Mouse (Mus musculus): ENCODE results near the gene Casc3.

The Casc3 gene

GRCm38 (mm10) chr11:98772667-98773171, 32.0 kb upstream of the Casc3 start:
- in situ Hi-C loops (cut with MboI, MseI) = loop anchor here in 1 of 2 experiments (10.0 kb wide), 2 partner anchors 298 to 332 kb away; no protein-coding TSS in a partner anchor

GRCm38 (mm10) chr11:98773635-98774295, 30.9 kb upstream of the Casc3 start:
- in situ Hi-C loops (cut with MboI, MseI) = loop anchor here in 1 of 2 experiments (10.0 kb wide), 2 partner anchors 299 to 331 kb away; no protein-coding TSS in a partner anchor

GRCm38 (mm10) chr11:98774582-98775347, 29.9 kb upstream of the Casc3 start, which contains the start of gene Nr1d1:
Gene Nr1d1, minus strand, starts transcription at chr11:98775333.
- in situ Hi-C loops (cut with MboI, MseI) = loop anchor here (5.0 to 25.0 kb wide), 4 partner anchors 300 to 1637 kb away; no protein-coding TSS in a partner anchor

GRCm38 (mm10) chr11:98775348-98776051, 29.2 kb upstream of the Casc3 start:
- in situ Hi-C loops (cut with MboI, MseI) = loop anchor here (5.0 to 25.0 kb wide), 4 partner anchors 301 to 1638 kb away; no protein-coding TSS in a partner anchor

GRCm38 (mm10) chr11:98776052-98776764, 28.5 kb upstream of the Casc3 start:
- in situ Hi-C loops (cut with MboI, MseI) = loop anchor here (5.0 to 25.0 kb wide), 4 partner anchors 301 to 1639 kb away; no protein-coding TSS in a partner anchor

GRCm38 (mm10) chr11:98776843-98777590, 27.7 kb upstream of the Casc3 start:
- in situ Hi-C loops (cut with MboI, MseI) = loop anchor here (5.0 to 25.0 kb wide), 4 partner anchors 302 to 1640 kb away; no protein-coding TSS in a partner anchor

GRCm38 (mm10) chr11:98777888-98778287, 26.8 kb upstream of the Casc3 start:
- in situ Hi-C loops (cut with MboI, MseI) = loop anchor here (5.0 to 25.0 kb wide), 4 partner anchors 303 to 1641 kb away; no protein-coding TSS in a partner anchor

GRCm38 (mm10) chr11:98781851-98782512, 22.7 kb upstream of the Casc3 start:
- in situ Hi-C loops (cut with MboI, MseI) = loop anchor here (10.0 to 25.0 kb wide), 2 partner anchors 47 to 1645 kb away; no protein-coding TSS in a partner anchor

- in situ Hi-C loops (cut with MboI, MseI) = loop anchor here (10.0 to 25.0 kb wide), 2 partner anchors 48 to 1645 kb away; no protein-coding TSS in a partner anchor
Observed at GRCm38 (mm10) chr11:98782651-98783235, 22.0 kb upstream of the Casc3 start.

GRCm38 (mm10) chr11:98783236-98783696, 21.4 kb upstream of the Casc3 start:
- in situ Hi-C loops (cut with MboI, MseI) = loop anchor here (10.0 to 25.0 kb wide), 2 partner anchors 48 to 1646 kb away; no protein-coding TSS in a partner anchor

- in situ Hi-C loops (cut with MboI, MseI) = loop anchor here (10.0 to 25.0 kb wide), 2 partner anchors 49 to 1647 kb away; no protein-coding TSS in a partner anchor
Observed at GRCm38 (mm10) chr11:98784139-98784538, 20.6 kb upstream of the Casc3 start.

GRCm38 (mm10) chr11:98785214-98785613, 19.5 kb upstream of the Casc3 start:
- in situ Hi-C loops (cut with MboI, MseI) = loop anchor here (5.0 to 25.0 kb wide), 5 partner anchors 43 to 1648 kb away; partner anchors contain the start of genes Csf3 (in 1 of the 2) and Thra (in 1 of the 2)

GRCm38 (mm10) chr11:98785772-98786281, 18.9 kb upstream of the Casc3 start:
- in situ Hi-C loops (cut with MboI, MseI) = loop anchor here (5.0 to 25.0 kb wide), 5 partner anchors 44 to 1649 kb away; partner anchors contain the start of genes Csf3 (in 1 of the 2) and Thra (in 1 of the 2)

- in situ Hi-C loops (cut with MboI, MseI) = loop anchor here (5.0 to 25.0 kb wide), 5 partner anchors 44 to 1649 kb away; partner anchors contain the start of genes Csf3 (in 1 of the 2) and Thra (in 1 of the 2)
Observed at GRCm38 (mm10) chr11:98786359-98787214, 18.1 kb upstream of the Casc3 start.

GRCm38 (mm10) chr11:98787229-98787628, 17.5 kb upstream of the Casc3 start:
- in situ Hi-C loops (cut with MboI, MseI) = loop anchor here (5.0 to 25.0 kb wide), 5 partner anchors 45 to 1650 kb away; partner anchors contain the start of genes Csf3 (in 1 of the 2) and Thra (in 1 of the 2)

GRCm38 (mm10) chr11:98787691-98788090, 17.0 kb upstream of the Casc3 start:
- in situ Hi-C loops (cut with MboI, MseI) = loop anchor here (5.0 to 25.0 kb wide), 5 partner anchors 45 to 1650 kb away; partner anchors contain the start of genes Csf3 (in 1 of the 2) and Thra (in 1 of the 2)

Data from T-helper 17 cell (primary cell).